Mouse (Mus musculus) testis, adult 2 months (tissue): ENCODE data around the gene Gm17190. TPM values are rescaled to one million over a fixed set of nuclear protein-coding genes. Genes with fewer than 3 reads are reported as not detected.

Source experiments
- H3K27ac ChIP-seq: fragments of 200-500 bp; 2 replicates; pipeline ENCODE4 v1.5.1; 2012; ENCODE audit warnings: low read depth, low read length; ENCODE audit not compliant: control insufficient read depth, insufficient read depth
- H3K27me3 ChIP-seq: fragments of 200-500 bp; 2 replicates; pipeline ENCODE4 v1.6.1; 2012; ENCODE audit warnings: mild to moderate bottlenecking, low read length, moderate library complexity; ENCODE audit not compliant: control insufficient read depth, insufficient read depth
- H3K36me3 ChIP-seq: fragments of 200-500 bp; 2 replicates; pipeline ENCODE4 v1.6.1; 2012; ENCODE audit warnings: mild to moderate bottlenecking, low read length; ENCODE audit not compliant: control insufficient read depth, insufficient read depth
- H3K4me1 ChIP-seq: fragments of 200-500 bp; 2 replicates; pipeline ENCODE4 v1.6.1; 2012; ENCODE audit warnings: low read length; ENCODE audit not compliant: control insufficient read depth, insufficient read depth
- H3K4me3 ChIP-seq: fragments of 200-500 bp; 2 replicates; pipeline ENCODE4 v1.5.1; 2012; ENCODE audit warnings: low read depth, mild to moderate bottlenecking, low read length, moderate library complexity, mixed read lengths; ENCODE audit not compliant: control insufficient read depth
- CTCF ChIP-seq: fragments of 200-500 bp; IDR thresholded peaks from 2 replicates; pipeline ENCODE4 v1.5.1; 2012; ENCODE audit warnings: low read depth, mild to moderate bottlenecking, inconsistent platforms, low read length, moderate library complexity; ENCODE audit not compliant: control insufficient read depth, insufficient read depth, insufficient replicate concordance
- POLR2A ChIP-seq: fragments of 200-500 bp; IDR thresholded peaks from 2 replicates; pipeline ENCODE4 v1.6.1; 2012; ENCODE audit warnings: low read depth, mild to moderate bottlenecking, inconsistent platforms, low read length, moderate library complexity; ENCODE audit not compliant: control insufficient read depth
- polyA plus RNA-seq: library from polyadenylated mRNA; depleted of rRNA; stranded (reverse); fragments of >200 nt; gene quantifications from 2 replicates; pipeline ENCODE4 v1.2.3, GENCODE M21; 2012; rRNA removed

The Gm17190 gene
- polyA plus RNA-seq, 1 experiment = not detected

DNA sequence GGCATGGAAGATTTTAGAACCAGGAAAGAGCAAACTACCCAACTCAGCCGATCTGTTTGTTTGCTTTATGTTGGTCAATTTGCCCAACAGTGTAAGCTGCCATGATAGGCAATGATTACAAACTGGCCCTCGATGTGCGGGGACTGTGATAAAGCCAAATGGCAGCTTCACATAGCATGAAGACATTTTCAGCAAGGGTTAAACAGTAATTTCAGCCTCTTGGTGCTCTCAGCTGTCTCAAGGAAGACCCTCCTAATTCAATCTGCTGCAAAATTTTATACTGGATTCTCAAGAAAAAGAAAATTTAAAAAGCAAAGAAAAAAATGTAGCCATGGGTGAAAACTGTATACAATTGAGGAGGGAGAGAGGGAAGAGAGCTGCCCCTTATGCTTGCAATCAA is 47.2 kb downstream of the Gm17190 start:
- Histone ChIP-seq H3K4me1 (peaks cover 14% of the 10 kb centered on the region), H3K4me3 (no peak overlapping the region), H3K36me3 (no peaks in the 10 kb centered on the region), H3K27ac (no peak overlapping the region), H3K27me3 (no peaks in the 10 kb centered on the region)
- TF ChIP-seq CTCF (no peak), POLR2A (no peak)

DNA sequence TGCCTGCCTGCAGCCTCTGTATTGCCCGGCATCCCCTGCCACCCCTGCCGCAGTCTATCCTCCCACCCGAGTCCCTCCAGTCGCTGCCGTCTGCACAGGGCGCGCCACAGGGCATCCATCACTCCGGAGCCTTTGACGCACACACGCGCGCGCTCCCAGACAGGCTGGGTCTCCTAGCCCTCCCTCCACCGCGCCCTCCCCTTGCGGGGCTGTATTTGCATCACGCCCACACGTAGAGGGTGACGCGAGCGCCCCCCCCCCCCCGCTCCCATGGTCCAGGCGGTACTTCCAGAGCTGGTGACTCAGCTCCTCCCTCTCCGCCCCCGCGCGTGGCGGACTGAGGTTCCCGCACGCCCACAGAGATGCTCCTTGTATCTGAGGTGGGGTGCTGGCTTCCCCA is 49.2 kb downstream of the Gm17190 start:
- peak overlapping the region; percentile 44 for H3K4me3 ChIP-seq
- H3K36me3 ChIP-seq = no peaks in the 10 kb centered on the region
- TF ChIP-seq POLR2A = no peak
- no peak for TF ChIP-seq CTCF
- peaks cover 14% of the 10 kb centered on the region for H3K4me1 ChIP-seq
- H3K27me3 ChIP-seq = no peaks in the 10 kb centered on the region
- H3K27ac ChIP-seq = no peak overlapping the region

DNA sequence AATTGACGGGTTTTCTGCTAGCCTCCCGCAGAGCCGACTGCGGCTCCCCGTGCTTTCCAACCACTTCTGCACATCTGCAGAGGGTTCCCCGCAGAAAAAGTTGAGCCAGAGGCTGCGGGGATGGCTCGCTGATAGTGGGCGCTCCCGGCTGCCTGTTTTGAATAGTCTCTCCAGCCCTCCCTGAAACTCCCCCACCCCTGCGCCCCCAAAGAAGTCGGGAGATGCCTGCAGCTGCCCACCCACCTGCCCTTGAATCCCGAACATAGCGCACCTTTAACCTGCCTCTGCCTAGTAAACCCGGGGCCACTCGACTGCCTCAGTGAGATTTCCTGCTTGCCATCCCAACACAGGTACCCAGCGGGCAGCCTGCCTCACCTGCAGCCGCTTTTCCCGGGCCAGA is 50.1 kb downstream of the Gm17190 start:
- no peak overlapping the region for H3K27ac ChIP-seq
- H3K4me1 ChIP-seq = peaks cover 14% of the 10 kb centered on the region
- H3K4me3 ChIP-seq = peak overlapping the region; percentile 43
- no peaks in the 10 kb centered on the region for H3K27me3 ChIP-seq
- H3K36me3 ChIP-seq = no peaks in the 10 kb centered on the region
- TF ChIP-seq CTCF (no peak), POLR2A (no peak)

DNA sequence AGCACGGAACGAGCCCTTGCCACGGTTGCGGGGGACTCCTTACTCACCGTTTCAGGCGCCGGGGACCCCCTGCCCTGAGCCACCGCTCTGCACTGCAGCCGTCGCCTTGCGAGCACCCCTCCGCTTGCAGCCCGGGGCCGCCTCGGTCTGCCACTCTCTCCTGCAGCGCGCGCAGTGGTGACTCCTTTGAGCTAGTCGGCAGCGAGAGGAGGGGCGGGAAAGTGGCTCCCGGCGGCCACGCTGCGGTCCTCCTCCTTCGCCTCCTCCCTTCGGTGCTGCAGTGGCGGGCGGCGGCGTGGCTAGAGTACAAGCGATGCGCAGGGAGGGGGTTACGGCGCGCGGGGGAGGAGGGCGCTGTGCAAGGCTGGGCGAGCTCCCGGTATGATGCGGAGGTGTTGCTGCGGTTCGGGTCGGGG is 50.6 kb downstream of the Gm17190 start, which contains the start of gene Sv2c:
Sv2c (minus strand) TSS at position 177 of the 416 bp plus-strand sequence.
- peaks cover 14% of the 10 kb centered on the region for H3K4me1 ChIP-seq
- H3K27ac ChIP-seq = no peak within 1 kb of the TSS
- H3K4me3 ChIP-seq = peak within 1 kb of the TSS; percentile 43
- no peaks in the 10 kb centered on the region for H3K36me3 ChIP-seq
- no peak for TF ChIP-seq CTCF
- no peak for TF ChIP-seq POLR2A
- no peaks in the 10 kb centered on the region for H3K27me3 ChIP-seq

Other genes with a start within 250 kb of the Gm17190 start
- 2.9 and 3.6 TPM in 2 replicates for gene Iqgap2, start 190.1 kb upstream of the Gm17190 start, polyA plus RNA-seq
- 0.34 and 2.8 TPM in 2 replicates for gene Gm20075, start 678 bp upstream of the Gm17190 start, polyA plus RNA-seq
- gene Sv2c, start 50.5 kb downstream of the Gm17190 start, polyA plus RNA-seq = 4.8 and 9.5 TPM in 2 replicates